Mouse (Mus musculus): ENCODE results near the gene Rrbp1.

DNA sequence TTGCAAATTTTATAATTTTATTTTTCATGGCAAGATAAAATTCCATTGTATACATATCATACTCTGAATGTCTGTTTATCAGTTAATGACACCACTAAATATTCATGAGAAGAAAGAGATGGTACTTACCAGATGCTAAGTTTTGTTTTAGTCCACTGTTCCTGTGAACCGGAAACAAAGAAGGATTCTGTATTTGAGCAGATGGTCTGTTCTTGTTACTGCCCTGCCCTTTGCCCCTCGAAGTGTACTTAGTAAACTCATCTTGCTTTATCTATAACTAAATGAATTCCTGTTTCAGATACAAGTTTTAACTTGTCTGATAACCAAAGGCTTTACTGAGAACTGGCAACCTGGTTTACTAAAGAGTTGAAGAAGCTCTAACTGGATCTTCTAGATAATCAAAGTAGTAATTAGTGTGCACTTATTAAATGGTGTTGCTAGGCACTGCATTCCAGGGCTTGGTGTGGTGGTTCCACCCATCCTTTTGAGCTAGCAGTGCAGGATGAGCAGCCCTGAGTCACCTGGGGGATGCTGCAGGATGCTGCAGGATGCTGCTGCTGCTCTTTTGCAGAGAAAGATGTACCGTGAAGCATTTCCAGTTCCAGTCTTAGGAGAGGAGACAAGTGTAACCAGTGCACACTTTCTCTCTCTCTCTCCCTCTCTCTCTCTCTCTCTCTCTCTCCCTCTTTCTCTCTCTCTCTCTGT is 81.3 kb downstream of the Rrbp1 start:
- TF ChIP-seq POLR2A (IDR thresholded peaks at IDR 0.05; ENCODE audit: borderline replicate concordance, extremely low read depth, low read depth, low read length) (no peak), CTCF (IDR thresholded peaks at IDR 0.05; ENCODE audit: insufficient read depth, low read length) (no peak)
